Mouse (Mus musculus): ENCODE data around the gene Med24.

DNA sequence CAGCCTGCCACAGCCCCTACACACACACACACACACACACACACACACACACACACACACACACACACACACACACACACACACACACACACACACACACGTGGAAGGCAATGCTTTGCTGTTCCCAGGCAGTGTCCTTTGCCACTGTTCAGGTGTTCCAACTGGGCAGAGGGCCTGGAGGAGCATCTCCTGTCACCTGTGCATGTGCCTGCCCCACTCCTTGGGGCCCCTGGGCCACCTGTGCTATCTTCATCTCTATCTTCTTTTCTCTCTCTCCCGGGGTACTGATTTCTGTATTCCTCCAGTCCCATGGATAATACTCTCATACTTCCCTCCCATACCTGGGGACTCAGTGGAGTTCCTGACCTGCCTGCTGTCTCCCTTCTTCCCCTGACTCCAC, 37.1 kb upstream of the Med24 start:
- TF ChIP-seq CTCF (IDR thresholded peaks at IDR 0.05; ENCODE audit: extremely low read depth, insufficient read depth, low read length) (no peak), POLR2A (IDR thresholded peaks at IDR 0.05; ENCODE audit: extremely low read depth, insufficient read depth, low read length) (no peak)
